Mouse (Mus musculus): ENCODE results near the gene Rpsa.
"Not testable (repeated sequence)": the region's sequence is repeated elsewhere in the genome, so short reads cannot be mapped to it uniquely, and the experiment has no call there.

Rpsa gene

DNA sequence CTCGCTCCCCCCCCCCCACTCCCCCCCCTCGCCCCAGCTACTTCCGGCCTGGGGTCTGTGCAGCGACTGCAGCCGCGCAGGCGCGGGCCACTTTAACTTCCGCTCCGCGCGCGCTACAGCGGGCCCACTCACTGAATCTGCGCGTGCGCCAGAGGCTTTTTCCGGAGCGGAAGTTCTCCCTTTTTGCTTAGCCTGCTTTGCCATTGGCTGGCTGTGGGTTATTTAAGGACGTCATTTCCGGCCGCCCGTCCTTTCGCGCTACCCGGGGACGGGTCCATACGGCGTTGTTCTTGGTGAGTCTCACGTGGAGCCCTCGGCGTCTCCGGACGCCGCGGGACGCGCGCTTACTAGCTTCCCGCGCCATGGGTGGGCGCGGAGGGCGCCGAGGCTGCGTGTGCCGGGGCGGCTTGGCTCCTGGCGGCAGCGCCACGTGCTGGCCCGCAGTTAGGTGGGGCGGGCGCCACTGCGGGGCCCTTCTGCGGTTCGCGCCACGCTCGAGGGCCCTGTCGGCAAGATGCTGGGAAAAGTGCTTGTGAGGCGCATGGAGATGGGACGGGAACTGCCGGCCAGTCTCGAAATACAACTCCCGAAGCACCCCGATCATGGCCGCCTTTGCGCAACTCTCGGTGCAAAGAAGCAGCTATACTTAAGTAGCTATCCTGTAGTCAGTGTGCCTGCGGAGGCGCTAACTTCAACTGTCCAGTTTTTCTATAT, at the start of gene Rpsa:
Rpsa (plus strand) TSS at position 152 of the 714 bp plus-strand sequence.
- DNase-seq = peak; percentile 98

DNA sequence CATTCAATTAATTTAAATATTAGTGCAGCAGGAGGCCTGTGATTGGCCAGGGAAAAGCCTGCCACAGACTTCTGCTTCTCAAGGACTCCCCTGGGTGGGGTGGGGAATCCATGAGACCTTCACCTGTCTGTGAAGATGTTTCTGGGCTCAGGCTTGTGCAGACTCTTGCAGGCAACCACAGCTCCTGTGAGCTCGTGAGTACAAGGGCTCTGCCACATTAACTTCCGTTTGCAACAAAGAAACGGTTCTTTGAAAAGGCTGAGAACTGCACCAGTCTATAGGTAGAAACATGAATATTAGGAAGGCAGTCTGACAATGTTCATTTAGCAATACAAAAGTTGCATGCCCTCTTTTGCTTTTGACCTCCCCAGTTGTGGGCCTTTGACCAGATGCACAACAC, 49.2 kb upstream of the Rpsa start:
- no peak for DNase-seq

DNA sequence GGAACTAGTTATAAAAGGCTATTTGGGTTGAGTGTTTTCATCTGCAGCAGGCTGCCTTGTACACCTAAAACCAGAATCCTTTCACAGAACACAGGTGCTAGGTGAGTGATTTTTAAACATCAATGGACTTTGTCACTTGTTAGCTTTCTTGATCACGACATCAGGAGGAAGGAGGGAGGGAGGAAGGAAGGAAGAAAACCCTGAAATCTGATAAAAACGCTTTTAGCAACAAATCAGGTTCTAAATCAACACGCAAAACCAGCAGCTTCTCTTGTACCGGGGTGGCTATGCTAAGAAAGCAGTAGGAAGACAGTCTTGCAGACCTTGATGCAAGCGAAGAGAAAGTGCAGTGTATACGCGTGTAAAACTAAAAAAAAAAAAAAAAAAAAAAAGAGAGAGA, 47.6 kb upstream of the Rpsa start:
- DNase-seq = no peak

- DNase-seq = peak; percentile 49
Measured at GRCm38 (mm10) chr9:120080546-120081108, 46.9 kb upstream of the Rpsa start.

- no peak for DNase-seq
Measured at GRCm38 (mm10) chr9:120081247-120081646, 46.2 kb upstream of the Rpsa start.

DNA sequence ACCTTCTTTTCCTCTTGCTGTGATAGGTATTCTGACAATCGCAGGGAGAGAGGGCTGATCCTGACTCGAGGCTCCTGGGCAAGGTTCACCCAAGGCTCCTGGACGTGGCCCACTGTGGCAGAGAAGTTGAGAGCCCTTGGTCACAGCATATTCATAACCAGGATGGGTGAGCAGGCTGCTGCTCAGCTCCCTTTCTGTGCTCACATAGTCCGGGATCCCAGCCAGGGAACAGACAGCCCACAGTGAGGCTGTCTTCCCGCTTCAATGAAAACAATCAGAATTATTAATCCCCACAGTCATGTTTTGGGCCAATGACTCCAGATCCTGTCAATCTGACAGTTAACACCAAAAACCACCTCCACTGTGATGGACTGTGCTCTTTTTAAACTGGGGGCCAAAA, 45.5 kb upstream of the Rpsa start:
- DNase-seq = no peak

- no peak for DNase-seq
Measured at GRCm38 (mm10) chr9:120082691-120083090, 44.8 kb upstream of the Rpsa start.

DNA sequence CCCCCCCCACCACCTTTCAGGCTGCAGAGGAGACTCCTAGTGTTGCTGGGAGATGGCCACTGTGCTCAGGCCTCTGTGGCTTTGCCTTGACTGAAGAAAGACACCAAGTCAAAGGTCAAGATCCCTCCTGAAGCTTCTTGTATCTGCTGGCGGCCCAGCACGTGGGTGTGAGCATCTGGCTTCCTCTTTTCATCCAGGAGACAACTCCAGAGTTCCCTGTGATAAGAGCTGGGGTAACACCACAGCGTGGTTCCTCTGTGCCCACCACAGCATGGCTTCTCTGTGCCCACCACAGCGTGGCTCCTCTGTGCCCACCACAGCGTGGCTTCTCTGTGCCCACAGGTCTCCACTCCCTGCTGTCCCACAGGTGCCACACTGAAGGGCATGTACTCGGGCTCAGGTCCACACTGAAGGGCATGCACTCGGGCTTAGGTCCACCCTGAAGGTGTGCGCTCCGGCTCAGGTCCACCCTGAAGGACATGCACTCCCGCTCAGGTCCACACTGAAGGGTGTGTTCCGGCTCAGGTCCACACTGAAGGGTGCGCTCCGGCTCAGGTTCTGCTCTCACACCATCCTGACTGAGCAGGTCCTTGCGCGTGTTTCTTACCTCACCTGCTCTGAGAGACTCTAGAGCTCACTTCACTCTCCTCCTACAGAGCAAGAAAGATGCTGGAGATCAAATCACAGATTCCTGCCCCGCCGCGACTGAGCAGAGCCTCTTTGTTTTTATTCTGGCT, 44.2 kb upstream of the Rpsa start:
- DNase-seq = no peak

GRCm38 (mm10) chr9:120084406-120084805, 43.1 kb upstream of the Rpsa start:
- DNase-seq = no peak

- DNase-seq = no peak
Measured at GRCm38 (mm10) chr9:120089125-120089524, 38.4 kb upstream of the Rpsa start.

- no peak for DNase-seq
Measured at GRCm38 (mm10) chr9:120091086-120091485, 36.4 kb upstream of the Rpsa start.

- no peak for DNase-seq
Measured at GRCm38 (mm10) chr9:120091696-120092238, 35.7 kb upstream of the Rpsa start, which contains the start of gene Ccr8. Ccr8 (plus strand) TSS chr9:120092114.

- no peak for DNase-seq
Measured at GRCm38 (mm10) chr9:120093701-120094100, 33.8 kb upstream of the Rpsa start.

GRCm38 (mm10) chr9:120095886-120096285, 31.6 kb upstream of the Rpsa start:
- DNase-seq = no peak

DNA sequence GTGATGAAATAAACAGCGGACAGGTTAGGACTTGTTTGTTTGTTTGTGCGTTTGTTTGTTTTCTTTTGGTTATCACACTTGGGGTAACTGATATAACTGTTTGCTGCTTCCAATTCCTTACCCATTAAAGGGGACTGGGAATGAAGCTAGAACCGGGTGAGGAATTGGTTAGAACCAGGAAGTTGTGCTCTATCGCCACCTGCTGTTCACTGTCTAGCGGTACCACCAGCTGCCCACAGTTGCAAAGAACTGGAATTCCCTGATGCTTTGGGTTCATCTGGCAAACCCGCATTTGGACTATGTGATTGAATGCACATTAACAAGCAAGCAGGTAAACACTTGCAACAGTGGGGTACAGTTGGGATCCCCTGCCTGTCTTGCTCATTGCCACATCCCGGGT, 28.8 kb upstream of the Rpsa start:
- DNase-seq = peak; percentile 59

- DNase-seq = no peak
Measured at GRCm38 (mm10) chr9:120099304-120099703, 28.2 kb upstream of the Rpsa start.

GRCm38 (mm10) chr9:120101165-120101564, 26.3 kb upstream of the Rpsa start:
- no peak for DNase-seq

- DNase-seq = not testable (repeated sequence)
Measured at GRCm38 (mm10) chr9:120108953-120109352, 18.5 kb upstream of the Rpsa start.

DNA sequence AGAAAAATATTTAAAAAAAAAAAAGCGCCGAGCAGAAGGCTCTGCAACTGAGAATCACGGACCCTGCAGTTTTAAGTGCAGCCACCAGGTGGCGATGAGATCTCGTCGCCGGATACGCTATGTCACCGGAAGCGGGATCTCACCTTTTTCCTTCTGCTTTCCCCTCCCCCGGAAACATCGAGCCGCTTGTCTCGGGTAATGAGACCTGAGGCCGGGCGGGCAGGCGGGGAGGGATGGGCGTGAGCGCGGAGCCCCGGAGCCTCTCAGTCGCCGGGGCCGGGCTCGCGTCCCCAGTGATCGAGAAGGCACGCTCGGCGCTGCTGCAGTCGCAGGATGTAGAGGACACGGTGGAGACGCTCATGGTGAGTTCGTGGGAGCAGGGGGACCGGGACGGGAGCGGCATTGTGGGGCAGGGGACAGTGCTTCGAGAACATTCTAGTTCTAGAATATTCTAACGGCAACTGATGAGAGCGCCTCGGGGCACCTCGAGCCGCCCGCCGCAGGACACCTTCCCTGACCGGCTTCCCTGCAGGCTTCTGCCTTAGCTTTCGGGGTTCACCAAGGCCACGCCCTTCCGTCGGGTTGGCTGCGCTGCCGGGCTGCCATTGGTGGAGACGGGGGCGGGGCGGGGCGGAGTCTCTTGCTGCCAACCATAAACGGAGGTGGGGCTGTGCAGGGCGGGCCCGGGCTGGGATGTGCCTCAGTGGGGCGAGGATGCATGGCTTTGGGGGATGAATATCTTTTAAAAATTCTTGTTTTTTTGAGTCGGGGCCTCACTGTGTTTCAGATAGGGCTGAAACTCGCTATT, 17.1 kb upstream of the Rpsa start, which contains the start of gene Slc25a38:
Slc25a38 (plus strand) TSS at position 164 of the 808 bp plus-strand sequence.
- DNase-seq = peak; percentile 96

DNA sequence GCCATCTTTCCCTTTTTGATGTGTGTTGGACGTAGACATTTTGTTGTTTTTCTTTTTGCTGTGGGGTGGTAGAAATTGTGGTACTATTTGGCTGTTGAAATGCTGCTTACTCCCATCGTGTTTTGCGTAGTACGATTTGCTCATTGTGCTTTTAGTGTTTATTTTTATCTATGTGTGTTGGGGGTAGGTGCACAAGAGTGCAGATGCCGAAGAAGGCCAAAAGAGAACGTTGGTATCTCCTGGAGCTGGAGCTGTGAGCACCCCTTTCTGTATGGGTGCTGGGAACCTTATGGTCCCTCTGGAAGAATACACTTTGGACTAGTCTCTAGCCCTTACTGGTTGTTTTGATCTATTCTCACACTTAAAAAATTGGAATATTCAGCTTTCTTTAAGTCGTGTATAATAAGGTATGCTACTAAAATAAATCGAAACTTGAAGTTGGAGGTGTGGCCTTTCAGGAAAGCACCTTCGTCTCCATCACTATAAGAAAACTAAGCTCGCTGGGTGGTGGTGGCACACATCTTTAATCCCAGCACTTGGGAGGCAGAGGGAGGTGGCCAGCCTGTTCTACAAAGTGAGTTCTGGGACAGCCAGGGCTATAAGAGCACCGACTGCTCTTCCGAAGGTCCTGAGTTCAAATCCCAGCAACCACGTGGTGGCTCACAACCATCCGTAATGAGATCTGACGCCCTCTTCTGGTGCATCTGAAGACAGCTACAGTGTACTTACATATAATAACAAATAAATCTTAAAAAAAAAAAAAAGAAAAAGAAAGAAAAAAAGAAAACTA, 16.1 kb upstream of the Rpsa start:
- no peak for DNase-seq

GRCm38 (mm10) chr9:120112472-120112871, 15.0 kb upstream of the Rpsa start:
- DNase-seq = no peak

GRCm38 (mm10) chr9:120113456-120113855, 14.0 kb upstream of the Rpsa start:
- DNase-seq = no peak

Data from right cerebral cortex, adult 18-20 months (tissue).